Mouse (Mus musculus) olfactory bulb, adult 2 months (tissue): ENCODE measurements around the gene Dpf3.

Experiments
- CTCF ChIP-seq: fragments of 200-500 bp; IDR thresholded peaks from 2 replicates; pipeline ENCODE4 v1.5.1; 2012; ENCODE audit warnings: low read depth, mild to moderate bottlenecking, low read length, moderate library complexity; ENCODE audit not compliant: insufficient read depth
- POLR2A ChIP-seq: fragments of 200-500 bp; IDR thresholded peaks from 2 replicates; pipeline ENCODE4 v1.6.1; 2012; ENCODE audit warnings: mild to moderate bottlenecking, low read depth, low read length, moderate library complexity; ENCODE audit not compliant: insufficient read depth

GRCm38 (mm10) chr12:83466053-83466452, 21.5 kb downstream of the Dpf3 start:
- TF ChIP-seq POLR2A, result no peak
- no peak for TF ChIP-seq CTCF
